Mouse (Mus musculus): Measurements from ENCODE around the gene Slc25a13.

Gene Slc25a13

GRCm38 (mm10) chr6:6113776-6114175, 103.2 kb downstream of the Slc25a13 start:
- no peak for DNase-seq (ENCODE audit: extremely low spot score)

- DNase-seq (ENCODE audit: extremely low spot score), result no peak
These were observed 104.0 kb downstream of the Slc25a13 start for GRCm38 (mm10) chr6:6112767-6113528.

- DNase-seq (ENCODE audit: extremely low spot score), result peak; percentile 27
These were observed 109.5 kb downstream of the Slc25a13 start for GRCm38 (mm10) chr6:6107419-6107966.

GRCm38 (mm10) chr6:6105586-6105985, 111.4 kb downstream of the Slc25a13 start:
- DNase-seq (ENCODE audit: extremely low spot score), result no peak

- DNase-seq (ENCODE audit: extremely low spot score), result no peak
These were observed 113.5 kb downstream of the Slc25a13 start for GRCm38 (mm10) chr6:6103469-6103868.

- no peak for DNase-seq (ENCODE audit: extremely low spot score)
These were observed 115.4 kb downstream of the Slc25a13 start for GRCm38 (mm10) chr6:6101605-6102004.

GRCm38 (mm10) chr6:6100892-6101480, 116.0 kb downstream of the Slc25a13 start:
- no peak for DNase-seq (ENCODE audit: extremely low spot score)

- DNase-seq (ENCODE audit: extremely low spot score), result no peak
These were observed 123.0 kb downstream of the Slc25a13 start for GRCm38 (mm10) chr6:6093978-6094377.

- DNase-seq (ENCODE audit: extremely low spot score), result no peak
These were observed 123.5 kb downstream of the Slc25a13 start for GRCm38 (mm10) chr6:6093522-6093921.

GRCm38 (mm10) chr6:6092497-6092896, 124.5 kb downstream of the Slc25a13 start:
- DNase-seq (ENCODE audit: extremely low spot score), result no peak

GRCm38 (mm10) chr6:6091016-6091415, 126.0 kb downstream of the Slc25a13 start:
- no peak for DNase-seq (ENCODE audit: extremely low spot score)

GRCm38 (mm10) chr6:6088151-6088550, 128.8 kb downstream of the Slc25a13 start:
- no peak for DNase-seq (ENCODE audit: extremely low spot score)

DNA sequence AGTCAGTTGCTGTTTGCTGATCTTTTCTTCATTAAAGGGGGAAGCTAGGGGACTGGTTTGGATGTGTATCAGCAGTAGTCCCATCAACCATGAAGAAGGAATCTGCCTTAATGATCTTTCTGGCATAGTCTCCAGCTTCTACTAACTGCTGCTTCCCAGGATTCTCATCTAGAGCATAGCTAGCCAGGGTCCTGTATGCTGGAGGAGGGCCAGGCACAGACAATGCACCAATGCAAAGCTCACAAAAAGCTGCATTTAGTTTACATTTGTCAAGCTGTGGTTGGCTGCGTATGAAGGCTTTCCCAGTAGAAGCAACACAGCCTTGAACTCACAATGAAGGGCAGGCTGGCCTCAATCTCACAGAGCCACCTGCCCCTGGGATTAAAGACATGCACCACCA, 136.5 kb downstream of the Slc25a13 start:
- DNase-seq (ENCODE audit: extremely low spot score), result no peak

DNA sequence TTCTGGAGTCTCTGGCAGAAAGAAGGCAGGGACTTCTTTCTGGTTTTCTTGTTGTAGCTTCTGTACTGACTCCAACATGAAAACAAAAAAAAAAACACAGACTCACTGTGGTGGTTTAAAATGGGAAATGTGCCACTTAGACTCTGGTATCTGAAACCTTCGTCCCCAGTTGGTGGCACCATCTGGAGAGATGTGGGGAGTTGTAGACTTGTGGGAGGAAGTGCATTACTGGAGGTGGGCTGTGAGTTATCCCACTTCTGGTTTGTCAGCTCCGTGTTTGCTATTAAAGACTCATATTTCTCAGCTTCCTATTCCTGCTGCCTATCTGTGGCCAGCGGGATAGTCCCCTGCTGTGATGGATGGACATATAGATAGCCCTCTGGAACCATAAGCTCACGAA, 139.7 kb downstream of the Slc25a13 start:
- no peak for DNase-seq (ENCODE audit: extremely low spot score)

GRCm38 (mm10) chr6:6075940-6076447, 141.0 kb downstream of the Slc25a13 start:
- DNase-seq (ENCODE audit: extremely low spot score), result no peak

DNA sequence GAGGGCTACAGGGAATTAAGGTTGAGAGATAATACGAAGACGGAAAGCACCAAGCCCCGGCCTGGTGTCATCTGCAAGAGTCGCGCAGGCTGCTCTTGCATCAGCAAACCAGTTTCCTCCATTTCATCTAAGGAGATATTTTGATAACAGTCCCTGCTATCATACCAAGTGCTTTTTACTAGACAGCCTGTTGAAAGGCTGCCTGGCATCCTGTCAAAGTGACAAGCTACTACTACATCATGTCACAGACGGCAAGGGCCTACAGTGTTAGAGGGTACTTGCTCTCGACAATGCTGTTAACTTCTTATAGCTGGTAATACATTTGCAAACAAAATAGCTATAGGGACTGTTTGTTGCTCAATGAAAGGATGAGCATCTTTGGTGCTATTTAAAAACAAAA, 145.9 kb downstream of the Slc25a13 start:
- no peak for DNase-seq (ENCODE audit: extremely low spot score)

DNA sequence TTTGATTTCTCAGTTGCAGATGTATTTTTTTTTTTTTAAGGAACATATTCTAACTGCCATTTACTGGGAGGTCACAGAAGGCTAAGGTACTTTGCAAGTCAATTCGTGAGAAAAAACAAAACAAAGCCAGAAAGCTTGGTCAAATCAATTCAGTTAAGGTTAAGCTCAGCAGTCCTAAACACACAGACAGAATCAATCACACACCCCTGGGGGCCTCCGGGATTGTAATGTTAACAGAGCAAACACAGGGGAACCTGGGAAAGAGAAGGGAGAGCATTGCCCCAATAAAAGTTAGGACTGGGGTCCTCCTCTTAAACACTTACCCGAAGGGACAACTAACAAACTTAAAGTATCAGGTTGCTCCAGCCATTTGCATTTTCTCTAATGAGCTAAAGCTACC, 147.0 kb downstream of the Slc25a13 start:
- DNase-seq (ENCODE audit: extremely low spot score), result no peak

DNA sequence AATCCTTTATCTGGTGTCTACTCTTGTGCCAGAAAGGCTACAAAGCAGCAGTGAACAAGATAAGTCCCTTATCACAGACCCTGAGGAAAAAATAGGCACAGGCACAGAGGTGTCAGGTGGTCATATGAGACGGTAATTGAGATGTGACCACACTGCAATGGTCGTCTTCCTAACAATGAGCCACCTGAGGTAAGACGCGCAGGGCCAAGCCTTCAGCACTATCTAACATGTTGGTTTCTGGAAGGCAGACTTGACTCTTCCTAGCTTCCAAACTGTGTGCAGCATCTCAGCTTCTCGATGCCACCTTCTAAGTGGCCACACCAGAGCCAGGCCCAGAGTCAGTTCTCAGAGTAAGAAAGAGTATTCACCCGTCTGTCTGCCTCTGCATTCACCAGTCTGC, 149.8 kb downstream of the Slc25a13 start:
- DNase-seq (ENCODE audit: extremely low spot score), result no peak

DNA sequence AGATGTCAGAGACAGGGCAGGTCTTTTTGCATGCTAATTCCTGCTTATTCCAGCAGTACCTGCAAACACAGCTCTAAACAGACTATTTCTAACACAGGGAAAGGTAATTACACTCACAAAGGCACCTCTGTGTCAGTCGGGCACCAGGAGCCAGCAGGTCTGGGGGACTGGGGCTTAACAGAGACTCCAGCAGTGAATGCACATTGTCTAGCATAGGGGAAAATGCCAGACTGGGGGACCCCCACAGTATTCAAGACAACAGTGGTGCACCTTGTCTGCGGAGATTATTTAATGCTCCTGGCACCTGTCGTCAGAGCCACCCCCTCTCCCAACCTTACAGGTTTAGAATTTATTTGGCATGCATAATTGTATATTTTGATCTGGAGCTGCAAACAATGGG, 158.4 kb downstream of the Slc25a13 start:
- no peak for DNase-seq (ENCODE audit: extremely low spot score)

GRCm38 (mm10) chr6:6053946-6054345, 163.0 kb downstream of the Slc25a13 start:
- no peak for DNase-seq (ENCODE audit: extremely low spot score)

DNA sequence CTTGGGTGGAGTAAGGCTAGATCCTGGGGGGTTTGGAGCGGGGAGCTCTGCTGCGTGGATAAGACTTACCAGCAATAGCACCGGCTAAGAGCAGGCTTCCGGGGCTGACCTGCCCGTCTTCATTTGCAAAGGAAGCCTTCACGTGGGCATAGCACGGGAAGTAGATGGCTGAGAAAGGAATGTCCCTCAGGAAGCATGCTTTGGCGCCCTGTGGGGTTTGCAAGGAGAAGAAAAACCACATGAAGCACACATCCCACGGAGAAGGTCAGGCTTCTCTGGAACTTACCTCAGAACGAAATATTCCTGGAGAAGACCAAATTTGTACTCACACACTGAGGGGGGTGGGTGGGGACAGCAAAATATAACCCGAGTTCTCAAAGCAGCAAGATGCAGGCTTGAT, 164.3 kb downstream of the Slc25a13 start:
- no peak for DNase-seq (ENCODE audit: extremely low spot score)

- DNase-seq (ENCODE audit: extremely low spot score), result no peak
These were observed 170.1 kb downstream of the Slc25a13 start for GRCm38 (mm10) chr6:6046729-6047424.
